Mouse (Mus musculus) embryonic facial prominence, embryonic 14.5 days (tissue): ENCODE measurements at regions not wholly inside any gene's neighbourhood (a gene's known extent, or its start where the extent isn't known, plus 50 kb on each side); places are given as distances from the start of the nearest gene placed in this dataset.
A peak's percentile ranks its signal among the peaks of the same experiment; 100 is the strongest.

Source experiments
- ATAC-seq: fragments of 200-750 bp; cut with Nextera tagmentation; 2 replicates; pipeline ENCODE4 v1.8.0; 2017; ENCODE audit warnings: low read depth, moderate number of reproducible peaks, moderate TSS enrichment
- DNase-seq: peaks from one replicate; pipeline ENCODE4 v3.0.0-alpha.2; 2015; ENCODE audit warnings: low spot score
- H3K27ac ChIP-seq: fragments of 300-500 bp; sonication (generic); replicated peaks from 2 replicates; pipeline ENCODE4 v1.5.1; 2014; ENCODE audit warnings: low read depth, mild to moderate bottlenecking, low read length, moderate library complexity
- H3K27me3 ChIP-seq: fragments of 300-500 bp; sonication (generic); replicated peaks from 2 replicates; pipeline ENCODE4 v1.6.1; 2014; ENCODE audit warnings: low read length; ENCODE audit not compliant: control insufficient read depth, insufficient read depth
- H3K36me3 ChIP-seq: fragments of 300-500 bp; sonication (generic); 2 replicates; pipeline ENCODE4 v1.6.1; 2014; ENCODE audit warnings: low read length, mixed read lengths; ENCODE audit not compliant: control insufficient read depth, insufficient read depth
- H3K4me1 ChIP-seq: fragments of 300-500 bp; sonication (generic); 2 replicates; pipeline ENCODE4 v1.6.1; 2014; ENCODE audit warnings: antibody characterized with exemption, low read length; ENCODE audit not compliant: control insufficient read depth, insufficient read depth
- H3K4me2 ChIP-seq: fragments of 300-500 bp; sonication (generic); 2 replicates; pipeline ENCODE4 v1.6.1; 2014; ENCODE audit warnings: low read depth, mild to moderate bottlenecking, low read length, moderate library complexity, mixed read lengths
- H3K4me3 ChIP-seq: fragments of 300-500 bp; sonication (generic); 2 replicates; pipeline ENCODE4 v1.5.1; 2014; ENCODE audit warnings: low read depth, mild to moderate bottlenecking, low read length
- H3K9ac ChIP-seq: fragments of 300-500 bp; sonication (generic); 2 replicates; pipeline ENCODE4 v1.6.1; 2014; ENCODE audit warnings: low read depth, mild to moderate bottlenecking, low read length, moderate library complexity, mixed read lengths
- H3K9me3 ChIP-seq: fragments of 300-500 bp; sonication (generic); 2 replicates; pipeline ENCODE4 v1.6.1; 2016; ENCODE audit warnings: low read length; ENCODE audit not compliant: control insufficient read depth
- WGBS: fragments of 180-500 bp; shearing (Covaris S2); extraction: QIAGEN DNeasy Blood & Tissue Kit; methylation state at CpG from one replicate; pipeline ENCODE4 v1.1.7; 2014; 5-methylcytosine and 5-hydroxymethylcytosine counted together

- H3K9ac ChIP-seq, result no peak overlapping the region
- H3K27ac ChIP-seq, result no peak overlapping the region
- H3K36me3 ChIP-seq, result no peaks in the 10 kb centered on the region
- ATAC-seq (no peak), DNase-seq (peak; percentile 51)
- H3K4me1 ChIP-seq, result peaks cover 11% of the 10 kb centered on the region; the same call in 1 of the 2 replicates
- H3K4me3 ChIP-seq, result no peak overlapping the region
- H3K9me3 ChIP-seq, result no peaks in the 10 kb centered on the region
- no peaks in the 10 kb centered on the region for H3K27me3 ChIP-seq
- no peak overlapping the region for H3K4me2 ChIP-seq
- 48% methylated on average over 3 of the region's 3 CpGs for WGBS
Measured at GRCm38 (mm10) chr12:106931591-106931990, 556.8 kb upstream of the 3110018I06Rik start.

- Histone ChIP-seq H3K27ac (0 out of 2 replicates have a peak overlapping the region, but pooled peaks have one; percentile 8), H3K9me3 (no peaks in the 10 kb centered on the region), H3K9ac (no peak overlapping the region), H3K36me3 (no peaks in the 10 kb centered on the region), H3K4me2 (no peak overlapping the region), H3K4me1 (0 out of 2 replicates have a peak, but pooled peaks cover 3% of the 10 kb centered on the region), H3K4me3 (no peak overlapping the region), H3K27me3 (no peaks in the 10 kb centered on the region)
- WGBS, result 65% methylated on average over 12 of the region's 12 CpGs
- DNase-seq, result peak; percentile 67
- no peak for ATAC-seq
Measured at GRCm38 (mm10) chr12:106939381-106939780, 549.1 kb upstream of the 3110018I06Rik start.

GRCm38 (mm10) chr12:106943874-106944273, 544.6 kb upstream of the 3110018I06Rik start:
- DNase-seq (no peak), ATAC-seq (no peak)
- WGBS, result 28% methylated on average over 5 of the region's 5 CpGs

GRCm38 (mm10) chr12:106952621-106953020, 535.8 kb upstream of the 3110018I06Rik start:
- no peak for ATAC-seq
- peaks cover 22% of the 10 kb centered on the region for H3K4me1 ChIP-seq
- no peak overlapping the region for H3K4me3 ChIP-seq
- H3K27me3 ChIP-seq, result no peaks in the 10 kb centered on the region
- H3K9ac ChIP-seq, result no peak overlapping the region
- 73% methylated on average over 11 of the region's 11 CpGs for WGBS
- no peaks in the 10 kb centered on the region for H3K36me3 ChIP-seq
- no peak overlapping the region for H3K27ac ChIP-seq
- no peak overlapping the region for H3K4me2 ChIP-seq
- H3K9me3 ChIP-seq, result peaks cover 3% of the 10 kb centered on the region; the same call in 1 of the 2 replicates
- DNase-seq, result no peak

More at GRCm38 (mm10) chr12:106943874-106944273, 544.6 kb upstream of the 3110018I06Rik start:
- no peaks in the 10 kb centered on the region for H3K27me3 ChIP-seq
- no peaks in the 10 kb centered on the region for H3K36me3 ChIP-seq
- H3K4me2 ChIP-seq, result no peak overlapping the region
- H3K9ac ChIP-seq, result no peak overlapping the region
- H3K4me1 ChIP-seq, result 0 out of 2 replicates have a peak, but pooled peaks cover 3% of the 10 kb centered on the region
- no peaks in the 10 kb centered on the region for H3K9me3 ChIP-seq
- H3K4me3 ChIP-seq, result no peak overlapping the region
- no peak overlapping the region for H3K27ac ChIP-seq

- ATAC-seq (peak; percentile 65; the same call in 1 of the 2 replicates), DNase-seq (peak; percentile 90)
- no peak overlapping the region for H3K27ac ChIP-seq
- no peak overlapping the region for H3K4me3 ChIP-seq
- WGBS, result 43% methylated on average over 11 of the region's 12 CpGs
- H3K36me3 ChIP-seq, result no peaks in the 10 kb centered on the region
- H3K4me2 ChIP-seq, result no peak overlapping the region
- no peak overlapping the region for H3K9ac ChIP-seq
- H3K9me3 ChIP-seq, result peaks cover 2% of the 10 kb centered on the region; the same call in 1 of the 2 replicates
- peaks cover 22% of the 10 kb centered on the region for H3K4me1 ChIP-seq
- H3K27me3 ChIP-seq, result no peaks in the 10 kb centered on the region
Measured at GRCm38 (mm10) chr12:106955778-106956177, 532.7 kb upstream of the 3110018I06Rik start.

GRCm38 (mm10) chr12:106956266-106956665, 532.2 kb upstream of the 3110018I06Rik start:
- ATAC-seq, result no peak

GRCm38 (mm10) chr12:106961991-106962390, 526.4 kb upstream of the 3110018I06Rik start:
- H3K4me2 ChIP-seq, result no peak overlapping the region
- 73% methylated on average over 4 of the region's 4 CpGs for WGBS
- no peak for ATAC-seq
- H3K36me3 ChIP-seq, result no peaks in the 10 kb centered on the region
- no peak overlapping the region for H3K27ac ChIP-seq
- no peaks in the 10 kb centered on the region for H3K4me1 ChIP-seq
- no peaks in the 10 kb centered on the region for H3K27me3 ChIP-seq
- no peak overlapping the region for H3K9ac ChIP-seq
- H3K4me3 ChIP-seq, result no peak overlapping the region
- DNase-seq, result no peak
- 0 out of 2 replicates have a peak, but pooled peaks cover 4% of the 10 kb centered on the region for H3K9me3 ChIP-seq

More at GRCm38 (mm10) chr12:106956266-106956665, 532.2 kb upstream of the 3110018I06Rik start:
- H3K9me3 ChIP-seq, result no peaks in the 10 kb centered on the region
- DNase-seq, result no peak
- 76% methylated on average over 6 of the region's 6 CpGs for WGBS
- H3K27me3 ChIP-seq, result no peaks in the 10 kb centered on the region
- H3K27ac ChIP-seq, result 0 out of 2 replicates have a peak overlapping the region, but pooled peaks have one; percentile 15
- peaks cover 22% of the 10 kb centered on the region for H3K4me1 ChIP-seq
- no peaks in the 10 kb centered on the region for H3K36me3 ChIP-seq
- no peak overlapping the region for H3K4me2 ChIP-seq
- H3K4me3 ChIP-seq, result no peak overlapping the region
- H3K9ac ChIP-seq, result no peak overlapping the region

- 0 out of 2 replicates have a peak, but pooled peaks cover 4% of the 10 kb centered on the region for H3K9me3 ChIP-seq
- H3K9ac ChIP-seq, result no peak overlapping the region
- H3K4me2 ChIP-seq, result no peak overlapping the region
- H3K4me3 ChIP-seq, result no peak overlapping the region
- no peak overlapping the region for H3K27ac ChIP-seq
- no peaks in the 10 kb centered on the region for H3K4me1 ChIP-seq
- 71% methylated on average over 5 of the region's 5 CpGs for whole genome bisulfite sequencing
- H3K27me3 ChIP-seq, result no peaks in the 10 kb centered on the region
- DNase-seq (no peak), ATAC-seq (no peak)
- H3K36me3 ChIP-seq, result no peaks in the 10 kb centered on the region
Measured at GRCm38 (mm10) chr12:106963762-106964161, 524.7 kb upstream of the 3110018I06Rik start.

- Histone ChIP-seq H3K9ac (no peak overlapping the region), H3K9me3 (no peaks in the 10 kb centered on the region), H3K27ac (no peak overlapping the region), H3K4me2 (no peak overlapping the region), H3K4me1 (no peaks in the 10 kb centered on the region), H3K4me3 (no peak overlapping the region), H3K36me3 (no peaks in the 10 kb centered on the region), H3K27me3 (no peaks in the 10 kb centered on the region)
- DNase-seq (no peak), ATAC-seq (no peak)
- WGBS, result 26% methylated on average over 5 of the region's 5 CpGs
Measured at GRCm38 (mm10) chr12:106969873-106970272, 518.6 kb upstream of the 3110018I06Rik start.
